Mouse (Mus musculus) erythroblast, embryonic 14.5 days (primary cell): ENCODE data around the gene Ttyh3. TPM values are rescaled to one million over a fixed set of nuclear protein-coding genes. Genes with fewer than 3 reads are reported as not detected.
A peak's percentile ranks its signal among the peaks of the same experiment; 100 is the strongest.

ENCODE experiments used
- H3K27me3 ChIP-seq: 2 replicates; pipeline ENCODE4 v1.6.1; 2012; ENCODE audit warnings: inconsistent platforms; ENCODE audit not compliant: control insufficient read depth
- H3K36me3 ChIP-seq: 2 replicates; pipeline ENCODE4 v1.6.1; 2012; ENCODE audit warnings: mild to moderate bottlenecking, inconsistent platforms; ENCODE audit not compliant: control insufficient read depth
- H3K4me1 ChIP-seq: 2 replicates; pipeline ENCODE4 v1.6.1; 2012; ENCODE audit warnings: inconsistent platforms; ENCODE audit not compliant: control insufficient read depth
- H3K4me3 ChIP-seq: replicated peaks from 2 replicates; pipeline ENCODE3; 2012; ENCODE audit warnings: moderate library complexity, mild to moderate bottlenecking, inconsistent platforms
- H3K9me3 ChIP-seq: 2 replicates; pipeline ENCODE4 v1.6.1; 2012; ENCODE audit warnings: low read length, inconsistent platforms, mixed read lengths; ENCODE audit not compliant: control insufficient read depth
- GATA1 ChIP-seq: IDR thresholded peaks from 2 replicates; pipeline ENCODE4 v1.6.1; 2012; ENCODE audit warnings: low read length, inconsistent platforms, mixed read lengths
- TAL1 ChIP-seq: IDR thresholded peaks from 3 replicates; pipeline ENCODE4 v1.6.1; 2012; ENCODE audit warnings: low read length, inconsistent platforms, mixed read lengths
- polyA plus RNA-seq: library from polyadenylated mRNA; stranded (reverse); fragments of >175 nt; gene quantifications from 2 replicates; pipeline ENCODE4 v1.2.3, GENCODE M21; 2012

Ttyh3 gene
- polyA plus RNA-seq, 1 experiment: 8.9 TPM

GRCm38 (mm10) chr5:140615321-140616109 is 33.3 kb downstream of the Ttyh3 start:
- H3K27me3 ChIP-seq: peaks cover 22% of the 10 kb centered on the region
- TF ChIP-seq GATA1 (no peak), TAL1 (no peak)
- peaks cover 8% of the 10 kb centered on the region for H3K9me3 ChIP-seq
- peaks cover 74% of the 10 kb centered on the region for H3K36me3 ChIP-seq
- peaks cover 84% of the 10 kb centered on the region for H3K4me1 ChIP-seq
- no peak overlapping the region for H3K4me3 ChIP-seq

DNA sequence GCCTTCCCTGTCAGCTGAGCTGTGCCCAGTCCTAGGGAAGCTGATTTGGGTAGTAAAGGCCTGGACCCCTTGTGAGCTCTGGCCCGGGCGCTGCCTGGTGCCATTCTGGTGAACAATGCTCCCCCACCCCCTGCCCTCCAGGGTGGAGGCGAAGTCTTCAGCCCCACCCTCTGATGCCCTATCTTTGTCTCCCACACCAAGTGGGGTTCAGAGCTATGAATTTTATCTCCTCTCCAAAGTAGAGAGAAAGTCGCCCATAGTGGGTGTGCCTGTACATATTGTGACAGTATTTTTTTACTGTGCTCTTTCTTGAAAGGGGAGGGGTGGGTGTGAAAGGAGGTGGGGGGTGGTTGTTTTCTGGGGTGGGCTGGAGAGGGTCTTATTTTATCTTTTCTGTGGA is 34.0 kb downstream of the Ttyh3 start:
- Histone ChIP-seq H3K4me1 (peaks cover 86% of the 10 kb centered on the region), H3K27me3 (peaks cover 26% of the 10 kb centered on the region), H3K9me3 (peaks cover 8% of the 10 kb centered on the region), H3K4me3 (peak overlapping the region; percentile 10), H3K36me3 (peaks cover 77% of the 10 kb centered on the region)
- TF ChIP-seq GATA1 (no peak), TAL1 (no peak)

GRCm38 (mm10) chr5:140614141-140614540 is 34.7 kb downstream of the Ttyh3 start:
- peaks cover 87% of the 10 kb centered on the region for H3K4me1 ChIP-seq
- peaks cover 84% of the 10 kb centered on the region for H3K36me3 ChIP-seq
- peaks cover 8% of the 10 kb centered on the region for H3K9me3 ChIP-seq
- H3K4me3 ChIP-seq: no peak overlapping the region
- peaks cover 33% of the 10 kb centered on the region for H3K27me3 ChIP-seq
- TF ChIP-seq TAL1 (no peak), GATA1 (no peak)

GRCm38 (mm10) chr5:140612191-140612590 is 36.6 kb downstream of the Ttyh3 start:
- H3K36me3 ChIP-seq: peaks cover 75% of the 10 kb centered on the region
- no peak for TF ChIP-seq TAL1
- TF ChIP-seq GATA1: no peak
- peaks cover 97% of the 10 kb centered on the region for H3K4me1 ChIP-seq
- H3K9me3 ChIP-seq: peaks cover 8% of the 10 kb centered on the region
- H3K27me3 ChIP-seq: peaks cover 48% of the 10 kb centered on the region
- no peak overlapping the region for H3K4me3 ChIP-seq

GRCm38 (mm10) chr5:140611611-140612185 is 37.1 kb downstream of the Ttyh3 start:
- Histone ChIP-seq H3K4me1 (peaks cover 97% of the 10 kb centered on the region), H3K4me3 (no peak overlapping the region), H3K9me3 (peaks cover 12% of the 10 kb centered on the region), H3K36me3 (peaks cover 70% of the 10 kb centered on the region), H3K27me3 (peaks cover 53% of the 10 kb centered on the region)
- TF ChIP-seq TAL1 (no peak), GATA1 (no peak)

DNA sequence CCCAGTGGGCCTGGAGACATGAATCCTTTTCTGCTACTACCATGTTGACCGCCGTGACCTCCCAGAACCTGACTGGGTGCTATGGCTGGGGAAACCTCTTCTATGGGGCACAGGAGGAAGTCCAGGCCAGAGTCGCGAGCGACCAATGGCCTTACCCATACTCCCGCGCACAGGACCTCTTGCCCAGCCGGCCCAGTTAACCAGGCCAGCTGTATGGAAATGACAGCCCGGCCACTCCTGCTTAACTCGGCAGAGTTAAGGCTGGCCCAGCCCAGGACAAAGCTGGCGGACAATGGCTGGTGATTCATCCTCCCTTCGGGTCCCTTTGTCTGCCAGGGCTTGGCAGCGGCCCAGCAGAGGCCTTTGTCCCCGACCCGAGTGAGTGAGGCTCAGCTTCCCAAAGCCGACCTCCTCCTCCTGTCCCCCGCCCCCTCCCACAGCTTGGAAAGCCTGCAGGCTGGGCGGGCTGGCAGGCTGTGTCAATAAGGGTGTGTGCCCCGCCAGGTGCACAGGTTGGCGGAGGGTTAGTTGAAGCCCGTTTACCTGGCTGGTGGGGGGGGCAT is 37.7 kb downstream of the Ttyh3 start:
- peaks cover 64% of the 10 kb centered on the region for H3K36me3 ChIP-seq
- peaks cover 97% of the 10 kb centered on the region for H3K4me1 ChIP-seq
- peaks cover 59% of the 10 kb centered on the region for H3K27me3 ChIP-seq
- H3K4me3 ChIP-seq: peak overlapping the region; percentile 83
- TF ChIP-seq TAL1: no peak
- TF ChIP-seq GATA1: no peak
- peaks cover 15% of the 10 kb centered on the region for H3K9me3 ChIP-seq

- TF ChIP-seq TAL1: no peak
- no peak for TF ChIP-seq GATA1
- Histone ChIP-seq H3K9me3 (peaks cover 15% of the 10 kb centered on the region), H3K4me3 (peak overlapping the region; percentile 83), H3K36me3 (peaks cover 59% of the 10 kb centered on the region), H3K4me1 (peaks cover 97% of the 10 kb centered on the region), H3K27me3 (peaks cover 66% of the 10 kb centered on the region)
Observed at GRCm38 (mm10) chr5:140610273-140611011, 38.4 kb downstream of the Ttyh3 start.

DNA sequence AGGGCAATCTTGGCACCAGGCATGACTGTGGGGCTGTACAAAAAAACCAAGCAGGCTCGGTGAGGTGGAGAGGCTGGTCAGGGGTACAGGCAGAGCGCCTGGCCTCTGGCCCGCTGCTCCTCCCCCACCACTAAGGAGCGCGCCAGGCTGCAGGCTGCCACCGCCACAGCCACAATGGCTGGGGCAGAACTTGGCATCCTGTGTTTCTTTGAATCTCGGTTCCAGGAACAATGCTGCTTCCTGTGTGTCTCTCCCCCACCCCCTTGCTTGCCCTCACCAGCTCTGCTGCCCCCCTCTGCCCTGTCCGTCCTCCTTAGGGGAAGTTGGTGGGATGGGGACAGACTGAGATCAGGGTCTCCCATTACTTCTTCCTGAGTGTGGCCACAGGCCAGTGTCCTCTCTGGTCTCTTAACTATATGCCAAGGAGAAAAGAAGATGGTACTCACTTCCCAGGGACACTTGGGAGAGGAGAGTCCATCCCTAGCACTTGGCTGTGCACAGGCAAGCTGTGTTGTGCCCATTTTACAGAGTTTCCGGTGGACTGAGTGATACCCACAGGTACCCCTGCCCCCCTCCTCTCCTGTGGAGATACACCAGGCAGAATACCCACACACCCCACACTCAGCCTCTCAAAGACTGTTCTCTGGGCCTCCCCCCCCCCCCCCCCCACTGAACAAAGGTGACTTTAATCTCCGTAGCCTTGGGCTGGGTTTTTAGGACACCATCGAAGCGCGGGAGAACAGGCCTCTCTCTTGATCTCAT is 39.1 kb downstream of the Ttyh3 start:
- peaks cover 73% of the 10 kb centered on the region for H3K27me3 ChIP-seq
- TF ChIP-seq TAL1: no peak
- TF ChIP-seq GATA1: no peak

More for the DNA sequence above, 39.1 kb downstream of the Ttyh3 start:
- H3K4me3 ChIP-seq: peak overlapping the region; percentile 83
- peaks cover 15% of the 10 kb centered on the region for H3K9me3 ChIP-seq
- H3K4me1 ChIP-seq: peaks cover 97% of the 10 kb centered on the region
- H3K36me3 ChIP-seq: peaks cover 52% of the 10 kb centered on the region
